Mouse (Mus musculus): Measurements from ENCODE around the gene 1700013H16Rik. TPM values are rescaled to one million over a fixed set of nuclear protein-coding genes. Genes with fewer than 3 reads are reported as not detected.

1700013H16Rik gene
- not detected for total RNA-seq (2023)

DNA sequence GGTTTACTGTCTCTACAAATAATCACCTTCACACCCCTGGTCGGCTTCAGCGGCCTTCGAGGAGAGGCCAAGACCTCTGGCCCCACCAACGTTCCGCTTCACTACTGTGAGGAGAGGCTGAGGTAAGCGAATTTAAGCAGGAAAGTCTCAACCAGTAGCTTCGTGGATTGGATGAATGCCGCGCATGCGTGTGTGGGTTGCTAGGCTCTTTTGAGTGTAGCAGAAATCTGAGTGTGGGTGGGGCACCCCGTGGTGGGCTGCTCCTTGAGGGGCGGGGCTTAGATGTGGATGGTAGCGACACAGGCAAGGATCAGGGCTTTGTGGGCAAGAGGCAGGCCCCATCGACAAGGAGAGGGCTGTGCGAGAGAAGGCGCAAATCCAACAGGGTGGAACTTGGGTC, at the start of gene 1700013H16Rik:
Gene 1700013H16Rik (minus strand): TSS at position 96 of the 400 bp plus-strand sequence.

DNA sequence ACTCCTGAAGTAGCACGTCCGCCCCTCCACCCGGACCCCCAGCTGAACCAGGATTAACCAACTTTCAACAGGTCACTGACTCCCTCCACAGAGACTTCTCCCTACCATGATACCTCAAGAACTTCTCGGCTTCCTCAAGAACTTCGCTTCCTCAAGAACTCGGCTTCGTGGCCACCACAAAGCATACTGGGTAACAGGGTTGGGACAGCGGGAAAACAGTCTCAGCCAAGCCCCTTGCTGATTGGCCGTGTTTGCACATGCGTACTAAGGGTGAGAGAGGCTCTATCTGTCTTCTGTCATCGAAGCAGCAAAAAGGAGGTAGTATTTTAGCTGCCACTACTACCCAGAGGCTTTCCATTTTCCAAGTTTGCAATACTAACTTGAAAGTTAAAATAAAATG, 39.9 kb upstream of the 1700013H16Rik start, which contains the start of gene Xlr:
Gene Xlr (minus strand): TSS at position 188 of the 400 bp plus-strand sequence.

DNA sequence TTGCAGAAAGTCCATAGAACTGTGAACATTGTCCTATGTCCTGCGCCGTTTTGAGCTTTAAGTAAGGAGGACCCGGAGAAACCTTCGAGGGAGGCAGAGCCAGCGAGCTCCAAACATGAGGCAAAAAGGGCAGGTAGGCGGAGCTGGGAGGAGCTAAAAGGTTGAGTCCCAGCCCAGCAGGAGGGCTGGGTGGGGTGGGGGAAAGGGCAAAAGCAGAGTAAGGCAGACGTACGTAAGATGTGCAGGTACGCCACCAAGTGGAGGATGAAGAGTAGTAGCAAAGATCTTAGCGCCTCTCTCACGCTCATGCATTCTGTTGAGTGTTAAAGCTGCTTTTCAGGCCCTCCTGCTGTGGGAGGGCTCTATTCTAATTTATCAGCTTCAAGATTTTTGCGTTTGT, 18.6 kb upstream of the 1700013H16Rik start, which contains the start of gene Zfp36l3:
Gene Zfp36l3 (minus strand): TSS at position 119 of the 400 bp plus-strand sequence.

DNA sequence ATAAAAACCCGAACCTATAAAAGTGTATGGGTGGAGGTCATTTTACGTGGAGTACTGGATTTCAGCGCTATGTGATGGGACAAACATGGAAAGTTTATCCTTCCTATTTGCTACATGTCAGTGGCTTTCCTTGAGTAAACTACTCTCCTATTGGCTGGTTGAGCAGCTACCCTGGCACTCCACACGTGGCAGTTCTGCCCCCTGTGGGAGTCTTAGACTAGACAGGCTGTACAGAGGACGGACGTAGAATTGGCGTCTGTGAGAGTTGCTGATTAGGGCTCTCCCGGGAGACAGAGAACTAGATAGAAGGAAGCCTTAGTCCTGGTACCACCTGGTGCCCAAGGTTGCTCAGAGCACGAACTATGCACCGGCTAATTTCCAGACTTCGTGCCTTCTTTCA, 33.0 kb downstream of the 1700013H16Rik start, which contains the start of gene 4930502E18Rik:
Gene 4930502E18Rik (plus strand): TSS at position 231 of the 400 bp plus-strand sequence.

Other genes starting within 250 kb of the 1700013H16Rik start
- 17.4 TPM for gene Rtl8c, start 149.8 kb downstream of the 1700013H16Rik start, total RNA-seq (2023)
- gene Gm14597, start 148.9 kb downstream of the 1700013H16Rik start, total RNA-seq (2023), result not detected
- gene Rtl8a, start 114.1 kb downstream of the 1700013H16Rik start, total RNA-seq (2023), result 49.4 TPM
- 25.6 TPM for gene Rtl8b, start 87.4 kb downstream of the 1700013H16Rik start, total RNA-seq (2023)
- not detected for gene 4930502E18Rik, start 33.0 kb downstream of the 1700013H16Rik start, total RNA-seq (2023)
- gene Zfp36l3, start 18.6 kb upstream of the 1700013H16Rik start, total RNA-seq (2023), result not detected
- not detected for gene Xlr, start 39.9 kb upstream of the 1700013H16Rik start, total RNA-seq (2023)